Mouse (Mus musculus) ES-Bruce4 (cell line): ENCODE results near the gene Jmjd1c. TPM values are rescaled to one million over a fixed set of nuclear protein-coding genes. Genes with fewer than 3 reads are reported as not detected.
A peak's percentile ranks its signal among the peaks of the same experiment; 100 is the strongest.

Source experiments
- H3K27ac ChIP-seq: 2 replicates; pipeline ENCODE4 v1.5.1; 2012; ENCODE audit warnings: low read length, inconsistent platforms; ENCODE audit not compliant: insufficient read depth
- H3K27me3 ChIP-seq: 2 replicates; pipeline ENCODE4 v1.6.1; 2012; ENCODE audit warnings: mild to moderate bottlenecking, low read length, inconsistent platforms; ENCODE audit not compliant: control insufficient read depth, poor library complexity, insufficient read depth, severe bottlenecking
- H3K36me3 ChIP-seq: 2 replicates; pipeline ENCODE4 v1.6.1; 2012; ENCODE audit warnings: inconsistent platforms, mild to moderate bottlenecking, low read length, moderate library complexity; ENCODE audit not compliant: control insufficient read depth, poor library complexity, insufficient read depth, severe bottlenecking
- H3K4me1 ChIP-seq: one replicate; pipeline ENCODE4 v1.8.1; 2011; ENCODE audit warnings: low read length; ENCODE audit not compliant: control insufficient read depth, insufficient read depth
- H3K4me3 ChIP-seq: 2 replicates; pipeline ENCODE4 v1.5.1; 2011; ENCODE audit warnings: low read depth, mild to moderate bottlenecking, low read length
- H3K9ac ChIP-seq: 2 replicates; pipeline ENCODE4 v1.6.1; 2012; ENCODE audit warnings: low read depth, mild to moderate bottlenecking, inconsistent platforms; ENCODE audit not compliant: poor library complexity, severe bottlenecking
- H3K9me3 ChIP-seq: replicated peaks from 2 replicates; pipeline ENCODE4 v1.6.1; 2012; ENCODE audit warnings: mild to moderate bottlenecking, low read length, inconsistent platforms; ENCODE audit not compliant: control insufficient read depth, poor library complexity, insufficient read depth, severe bottlenecking
- CTCF ChIP-seq: IDR thresholded peaks from one replicate; pipeline ENCODE4 v1.8.1; 2011; ENCODE audit warnings: low read depth, low read length
- EP300 ChIP-seq: IDR thresholded peaks from 2 replicates; pipeline ENCODE4 v1.6.1; 2011; ENCODE audit warnings: low read depth, low read length; ENCODE audit not compliant: insufficient read depth
- POLR2A ChIP-seq: IDR thresholded peaks from one replicate; pipeline ENCODE4 v1.8.1; 2011; ENCODE audit warnings: low read length; ENCODE audit not compliant: insufficient read depth
- polyA plus RNA-seq: library from polyadenylated mRNA; stranded (reverse); fragments of >200 nt; gene quantifications from 2 replicates; pipeline ENCODE4 v1.2.4, GENCODE M21; 2011; ENCODE audit warnings: low read depth; ENCODE audit not compliant: missing spikeins, insufficient read depth, insufficient read length

Gene Jmjd1c
- polyA plus RNA-seq, 1 experiment: 141 TPM

GRCm38 (mm10) chr10:67283516-67283915, 187.6 kb downstream of the Jmjd1c start:
- Histone ChIP-seq H3K36me3 (no peaks in the 10 kb centered on the region), H3K4me1 (no peaks in the 10 kb centered on the region), H3K27me3 (no peaks in the 10 kb centered on the region), H3K9ac (peak overlapping the region; percentile 87; the same call in 1 of the 2 replicates), H3K9me3 (no peaks in the 10 kb centered on the region), H3K27ac (no peak overlapping the region), H3K4me3 (no peak overlapping the region)
- TF ChIP-seq POLR2A (no peak), EP300 (no peak), CTCF (no peak)

DNA sequence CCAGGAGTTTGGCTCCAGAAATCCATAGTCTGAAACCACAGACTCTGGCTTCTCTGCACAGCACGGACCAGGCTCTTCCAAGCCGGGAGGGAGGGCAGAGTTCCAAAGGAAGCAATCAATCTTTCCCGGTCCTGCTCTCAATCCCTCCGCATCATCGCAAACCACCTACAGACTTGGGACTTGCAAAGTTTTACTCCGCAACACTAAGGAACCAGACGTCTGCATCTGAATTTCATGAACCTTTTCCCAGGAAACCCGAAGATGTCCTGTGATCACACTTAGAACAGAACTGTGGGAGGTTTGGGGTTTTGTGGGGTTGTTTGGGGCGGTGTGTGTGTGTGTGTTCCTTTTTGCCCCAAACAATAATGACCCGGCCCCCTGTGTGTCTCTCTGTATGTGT, 188.4 kb downstream of the Jmjd1c start:
- TF ChIP-seq CTCF (no peak), EP300 (no peak), POLR2A (no peak)
- H3K4me1 ChIP-seq: no peaks in the 10 kb centered on the region
- H3K27ac ChIP-seq: no peak overlapping the region
- H3K27me3 ChIP-seq: no peaks in the 10 kb centered on the region
- peak overlapping the region; percentile 80 for H3K4me3 ChIP-seq
- H3K9me3 ChIP-seq: no peaks in the 10 kb centered on the region
- H3K9ac ChIP-seq: peak overlapping the region; percentile 87
- H3K36me3 ChIP-seq: no peaks in the 10 kb centered on the region

DNA sequence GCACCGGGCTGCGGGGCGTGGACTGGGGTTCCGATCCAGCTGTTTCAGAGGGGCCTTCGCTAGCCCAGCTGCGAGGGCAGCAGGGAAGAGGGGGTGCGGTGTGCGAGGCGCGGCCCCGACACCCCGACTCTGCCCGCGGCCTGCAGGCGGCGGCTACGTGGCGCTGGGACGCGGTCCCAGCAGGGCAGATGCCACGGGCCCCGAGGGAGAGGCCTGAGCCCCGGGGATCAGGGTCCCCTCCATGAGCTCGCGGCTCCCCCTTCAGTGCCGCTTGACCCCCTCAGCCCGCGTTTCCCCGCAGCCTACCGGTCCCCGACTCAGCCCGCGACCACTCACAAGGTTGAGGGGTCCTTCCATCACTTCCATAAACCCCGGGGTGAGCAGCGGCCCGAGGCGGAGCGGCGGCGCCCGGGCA, 188.8 kb downstream of the Jmjd1c start:
- H3K36me3 ChIP-seq: no peaks in the 10 kb centered on the region
- TF ChIP-seq EP300 (no peak), CTCF (no peak), POLR2A (no peak)
- no peaks in the 10 kb centered on the region for H3K27me3 ChIP-seq
- peak overlapping the region; percentile 80 for H3K4me3 ChIP-seq
- peak overlapping the region; percentile 87 for H3K9ac ChIP-seq
- H3K4me1 ChIP-seq: no peaks in the 10 kb centered on the region
- no peaks in the 10 kb centered on the region for H3K9me3 ChIP-seq
- H3K27ac ChIP-seq: no peak overlapping the region

DNA sequence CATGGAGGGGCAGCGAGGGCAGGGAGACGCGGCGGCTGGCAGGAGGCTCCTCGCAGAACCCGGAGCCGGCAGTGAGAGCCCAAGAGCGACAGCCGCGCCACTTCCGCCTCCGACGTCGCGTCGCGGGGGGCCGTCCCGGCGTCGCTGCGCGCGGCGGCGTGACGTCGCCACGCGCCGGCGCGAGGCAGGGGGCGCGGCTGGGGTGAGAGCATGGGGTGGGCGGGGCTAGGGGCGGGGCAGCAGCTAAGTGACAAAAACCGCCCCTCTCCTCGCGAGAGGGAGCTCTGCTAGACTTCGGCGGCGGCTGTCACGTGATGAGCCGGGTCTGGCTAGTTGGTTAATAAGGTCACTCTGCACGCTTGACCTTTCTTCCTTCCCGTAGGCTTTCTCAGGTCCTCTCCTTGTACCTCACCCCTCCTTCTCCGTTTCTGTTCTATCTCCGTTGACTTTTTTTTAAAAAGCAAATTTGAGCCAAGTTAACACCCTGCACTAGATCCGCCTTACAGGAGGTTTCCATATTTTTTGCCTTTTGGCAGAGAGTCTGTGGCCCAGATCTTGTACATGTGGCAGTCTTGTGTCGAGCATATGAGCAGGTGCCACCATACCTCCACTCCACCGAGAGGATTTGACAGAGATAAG, 189.4 kb downstream of the Jmjd1c start, which contains the start of gene Nrbf2:
Nrbf2 (minus strand) TSS at position 130 of the 639 bp plus-strand sequence.
- no peaks in the 10 kb centered on the region for H3K9me3 ChIP-seq
- H3K27me3 ChIP-seq: no peaks in the 10 kb centered on the region
- H3K4me1 ChIP-seq: no peaks in the 10 kb centered on the region
- peak within 1 kb of the TSS; percentile 80 for H3K4me3 ChIP-seq
- peak within 1 kb of the TSS; percentile 87 for H3K9ac ChIP-seq
- H3K36me3 ChIP-seq: no peaks in the 10 kb centered on the region
- H3K27ac ChIP-seq: peak within 1 kb of the TSS; percentile 80
- TF ChIP-seq POLR2A (peak; percentile 72), CTCF (no peak), EP300 (peak; percentile 54; the same call in 1 of the 2 replicates)

DNA sequence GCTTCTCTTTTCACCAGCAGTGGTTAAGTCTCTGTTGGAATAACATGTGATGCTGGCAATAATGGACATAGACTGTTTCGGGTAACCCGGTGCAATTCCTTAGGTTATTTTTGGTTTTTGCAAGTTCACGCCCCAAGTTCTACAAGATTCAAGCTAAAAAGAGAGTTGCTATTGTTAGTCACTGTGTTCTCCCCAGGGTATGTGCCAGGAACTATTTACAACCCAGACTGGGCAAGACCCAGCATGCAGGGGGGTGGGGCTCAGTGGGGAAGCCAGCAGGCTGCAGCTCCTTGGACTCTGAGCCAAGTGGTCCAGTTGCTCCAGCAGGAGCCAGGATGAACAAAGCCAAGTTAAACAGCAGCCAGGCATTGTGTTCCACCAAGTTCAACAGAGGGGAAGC, 192.0 kb downstream of the Jmjd1c start:
- 0 out of 2 replicates have a peak overlapping the region, but pooled peaks have one; percentile 29 for H3K27ac ChIP-seq
- H3K4me3 ChIP-seq: no peak overlapping the region
- no peaks in the 10 kb centered on the region for H3K27me3 ChIP-seq
- TF ChIP-seq CTCF: no peak
- TF ChIP-seq EP300: no peak
- no peak for TF ChIP-seq POLR2A
- H3K4me1 ChIP-seq: no peaks in the 10 kb centered on the region
- no peaks in the 10 kb centered on the region for H3K9me3 ChIP-seq
- no peak overlapping the region for H3K9ac ChIP-seq
- H3K36me3 ChIP-seq: no peaks in the 10 kb centered on the region

DNA sequence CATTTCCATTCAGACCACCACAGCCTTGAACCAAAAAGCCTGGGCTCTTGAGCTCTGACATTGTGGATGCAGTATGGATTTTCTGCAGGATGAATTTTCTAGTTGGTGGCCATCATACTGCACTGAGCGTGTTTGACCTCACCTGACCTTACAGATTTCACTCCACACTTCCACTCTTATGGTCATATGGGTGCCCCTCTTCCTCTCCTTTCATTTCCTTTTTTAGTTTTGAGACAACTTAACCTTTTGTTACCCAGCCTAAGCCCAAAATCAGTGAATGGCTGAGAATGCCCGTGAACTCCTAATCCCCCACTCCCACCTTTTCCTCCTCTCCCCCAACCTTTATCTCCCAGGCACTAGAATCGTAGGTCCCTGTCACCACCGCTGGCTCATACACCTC, 194.7 kb downstream of the Jmjd1c start:
- Histone ChIP-seq H3K4me1 (no peaks in the 10 kb centered on the region), H3K9ac (no peak overlapping the region), H3K36me3 (no peaks in the 10 kb centered on the region), H3K4me3 (no peak overlapping the region), H3K27ac (no peak overlapping the region), H3K27me3 (no peaks in the 10 kb centered on the region), H3K9me3 (no peaks in the 10 kb centered on the region)
- no peak for TF ChIP-seq EP300
- TF ChIP-seq CTCF: no peak
- TF ChIP-seq POLR2A: no peak
